Mouse (Mus musculus) B cell, adult 67 days (primary cell): ENCODE results near the gene Actl7a. TPM values are rescaled to one million over a fixed set of nuclear protein-coding genes. Genes with fewer than 3 reads are reported as not detected.

Experiments
- total RNA-seq, 2 experiments: library from RNA; stranded (reverse); gene quantifications; 4 replicates each; pipeline ENCODE4 v1.2.4; 2023

The Actl7a gene
- total RNA-seq: not detected

GRCm38 (mm10) chr4:56743363-56744195 is at the start of gene Actl7a:
Gene Actl7a (plus strand): TSS chr4:56743413.

GRCm38 (mm10) chr4:56740020-56740485 is 3.2 kb upstream of the Actl7a start, which contains the start of gene Gm26657:
Gene Gm26657 (plus strand): TSS chr4:56740070.

GRCm38 (mm10) chr4:56741041-56741493 is 2.1 kb upstream of the Actl7a start, which contains the start of gene Actl7b:
Gene Actl7b (minus strand): TSS chr4:56741443.

Other genes with a start within 250 kb of the Actl7a start
- gene Gm26657, start 3.3 kb upstream of the Actl7a start, total RNA-seq: not detected
- gene Actl7b, start 2.0 kb upstream of the Actl7a start, total RNA-seq: 1 to 10 TPM in 1 of 2 experiments, under 1 TPM in 1; 0.77 to 1.1 TPM
- 10 to 100 TPM; 40.2 to 43.4 TPM for gene Elp1, start 58.9 kb downstream of the Actl7a start, total RNA-seq
- 10 to 100 TPM; 23.6 to 27.1 TPM for gene Fam206a, start 58.9 kb downstream of the Actl7a start, total RNA-seq
- gene Ctnnal1, start 121.8 kb downstream of the Actl7a start, total RNA-seq: 1 to 10 TPM; 3.7 to 5.0 TPM
- gene Tmem245, start 204.0 kb downstream of the Actl7a start, total RNA-seq: 10 to 100 TPM; 34.6 to 37.1 TPM
- not detected for gene Frrs1l, start 247.0 kb downstream of the Actl7a start, total RNA-seq